Mouse (Mus musculus): ENCODE measurements around the gene Aldob. TPM values are rescaled to one million over a fixed set of nuclear protein-coding genes. Genes with fewer than 3 reads are reported as not detected.

Aldob gene
- polyA plus RNA-seq (2012; fragmentation: generic; extraction: Trizol) = not detected

DNA sequence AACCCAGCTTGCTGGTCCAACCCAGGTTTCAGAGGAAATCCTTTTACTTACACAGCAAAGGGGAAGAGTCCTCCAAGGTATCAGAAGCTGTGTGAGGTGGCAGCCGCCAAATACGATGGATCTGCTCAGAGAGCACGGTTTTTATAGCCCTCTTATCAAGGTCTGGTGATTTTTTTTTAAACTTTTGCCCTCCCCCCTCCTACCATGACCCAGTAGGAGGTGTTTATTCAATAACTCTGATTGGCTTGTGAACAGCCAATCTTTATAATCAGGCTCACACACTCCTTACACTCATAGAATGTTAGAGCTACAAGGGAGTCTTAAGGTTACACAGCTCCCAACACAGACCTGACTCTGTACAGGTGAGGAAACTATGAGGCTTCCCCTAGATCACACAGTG lies at the start of gene Aldob:
Aldob (minus strand) TSS at position 164 of the 400 bp plus-strand sequence.
- Histone ChIP-seq H3K4me2 (ENCODE audit: low read depth) (no peak within 1 kb of the TSS), H3K79me2 (ENCODE audit: control insufficient read depth, insufficient read depth) (no peaks in the 10 kb centered on the region), H3K4me3 (no peak within 1 kb of the TSS), H3K36me3 (ENCODE audit: control insufficient read depth, insufficient read depth) (no peaks in the 10 kb centered on the region), H3K27me3 (ENCODE audit: control insufficient read depth, insufficient read depth, insufficient read length) (no peaks in the 10 kb centered on the region), H3ac (ENCODE audit: control insufficient read depth, insufficient read length) (no peak within 1 kb of the TSS)
- TF ChIP-seq MYOD1 (IDR thresholded peaks at IDR 0.05; ENCODE audit: control insufficient read depth in 1 of 3, insufficient read length in 2 of 3, low read depth in 2 of 3) (no peak), TCF3 (IDR thresholded peaks at IDR 0.05; ENCODE audit: insufficient read length, low read depth) (no peak), MYOG (IDR thresholded peaks at IDR 0.05; ENCODE audit: control insufficient read depth in 1 of 3, insufficient read depth in 1 of 3, insufficient read length in 2 of 3, low read depth in 2 of 3) (no peak), CEBPB (IDR thresholded peaks at IDR 0.05; ENCODE audit: insufficient read depth, poor library complexity, severe bottlenecking) (no peak), POLR2AphosphoS2 (IDR thresholded peaks at IDR 0.05; ENCODE audit: insufficient read length, low read depth) (no peak)

DNA sequence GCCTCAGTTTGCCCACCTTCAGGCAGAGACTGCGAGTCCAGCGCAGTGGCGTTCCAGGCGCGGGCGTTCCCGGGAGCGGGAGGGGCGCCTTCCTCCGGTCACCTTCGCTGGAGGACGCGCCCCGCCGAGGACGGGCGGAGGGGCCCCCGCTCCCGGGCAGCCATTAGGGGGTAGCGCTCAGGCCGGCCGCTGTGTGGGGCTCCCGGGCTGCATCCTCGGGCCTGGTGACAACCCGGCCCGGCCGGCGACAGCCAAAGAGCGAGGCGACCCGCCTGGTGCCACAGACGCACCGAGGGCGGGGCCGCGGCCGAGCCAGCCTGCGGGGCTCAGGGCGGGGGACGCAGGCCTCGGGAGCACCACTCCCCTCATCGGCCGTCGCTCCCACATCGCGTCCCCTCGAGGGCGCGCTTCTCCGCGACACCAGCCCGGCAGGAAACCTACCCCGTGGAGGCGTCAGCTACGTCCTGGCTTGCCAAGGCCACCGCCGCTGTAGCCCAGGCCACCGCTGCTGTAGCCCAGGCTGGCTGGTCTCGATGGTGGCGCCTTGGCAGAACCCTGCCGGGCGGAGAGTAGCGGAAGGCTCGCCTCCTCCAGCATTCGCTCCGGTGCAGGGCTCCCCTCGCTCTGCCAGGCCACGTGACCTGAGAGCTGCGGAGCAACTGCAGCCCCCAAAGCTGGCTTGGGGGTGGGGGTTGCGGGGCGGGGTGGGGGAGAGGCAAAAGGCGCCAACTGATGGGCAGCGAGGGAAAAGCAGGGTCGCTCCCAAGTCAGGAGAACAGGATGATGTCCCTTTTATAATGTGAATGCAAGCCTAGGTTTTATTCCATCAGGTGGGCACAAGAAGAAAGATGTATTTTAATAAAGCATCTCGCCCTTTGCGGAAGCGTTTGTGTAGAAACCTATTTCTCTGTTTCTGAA lies 48.1 kb upstream of the Aldob start, which contains the start of gene Tmem246:
Tmem246 (minus strand) TSS at position 694 of the 918 bp plus-strand sequence.
- H3K27me3 ChIP-seq (ENCODE audit: control insufficient read depth, insufficient read depth, insufficient read length) = peaks cover 17% of the 10 kb centered on the region
- H3K4me2 ChIP-seq (ENCODE audit: low read depth) = peak within 1 kb of the TSS; percentile 48
- peak within 1 kb of the TSS; percentile 33 for H3ac ChIP-seq (ENCODE audit: control insufficient read depth, insufficient read length)
- H3K36me3 ChIP-seq (ENCODE audit: control insufficient read depth, insufficient read depth) = no peaks in the 10 kb centered on the region
- no peaks in the 10 kb centered on the region for H3K79me2 ChIP-seq (ENCODE audit: control insufficient read depth, insufficient read depth)
- peak in 1 of 3 experiments; percentile 6 for TF ChIP-seq MYOG (IDR thresholded peaks at IDR 0.05; ENCODE audit: control insufficient read depth in 1 of 3, insufficient read depth in 1 of 3, insufficient read length in 2 of 3, low read depth in 2 of 3)
- no peak for TF ChIP-seq SRF (IDR thresholded peaks at IDR 0.05; ENCODE audit: control insufficient read depth, insufficient read length, low read depth)
- H3K4me3 ChIP-seq = peak within 1 kb of the TSS; percentile 9

DNA sequence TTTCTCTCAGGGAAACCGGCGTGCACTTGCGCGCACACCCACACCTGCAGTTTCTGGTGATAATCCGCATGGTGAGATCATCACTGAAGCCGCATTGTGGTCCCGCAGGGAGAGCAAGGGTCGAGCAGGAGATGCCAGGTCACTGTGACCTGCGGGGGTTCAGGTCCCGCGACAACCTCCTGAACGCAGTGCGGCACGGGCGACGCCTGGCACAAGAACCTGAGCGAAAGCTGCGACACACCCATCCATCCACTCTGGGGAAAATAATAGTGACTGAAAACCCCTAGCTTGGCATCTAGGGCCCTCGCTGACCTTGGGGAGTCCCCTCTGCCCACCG lies 47.5 kb upstream of the Aldob start:
- H3K4me2 ChIP-seq (ENCODE audit: low read depth) = peak overlapping the region; percentile 48
- H3K36me3 ChIP-seq (ENCODE audit: control insufficient read depth, insufficient read depth) = no peaks in the 10 kb centered on the region
- H3K79me2 ChIP-seq (ENCODE audit: control insufficient read depth, insufficient read depth) = no peaks in the 10 kb centered on the region
- H3K27me3 ChIP-seq (ENCODE audit: control insufficient read depth, insufficient read depth, insufficient read length) = peaks cover 12% of the 10 kb centered on the region
- peak overlapping the region; percentile 9 for H3K4me3 ChIP-seq
- TF ChIP-seq MYOD1 (IDR thresholded peaks at IDR 0.05; ENCODE audit: control insufficient read depth in 1 of 3, insufficient read length in 2 of 3, low read depth in 2 of 3) (no peak), POLR2AphosphoS2 (IDR thresholded peaks at IDR 0.05; ENCODE audit: insufficient read length, low read depth) (no peak), USF1 (IDR thresholded peaks at IDR 0.05; ENCODE audit: low read depth) (no peak), REST (IDR thresholded peaks at IDR 0.05; ENCODE audit: insufficient read depth, insufficient read length) (no peak), MYOG (IDR thresholded peaks at IDR 0.05; ENCODE audit: control insufficient read depth in 1 of 3, insufficient read depth in 1 of 3, insufficient read length in 2 of 3, low read depth in 2 of 3) (no peak), SRF (IDR thresholded peaks at IDR 0.05; ENCODE audit: control insufficient read depth, insufficient read length, low read depth) (no peak), TCF3 (IDR thresholded peaks at IDR 0.05; ENCODE audit: insufficient read length, low read depth) (no peak), E2F4 (IDR thresholded peaks at IDR 0.05; ENCODE audit: insufficient read depth) (no peak), TCF12 (IDR thresholded peaks at IDR 0.05; ENCODE audit: insufficient read depth, poor library complexity, severe bottlenecking) (no peak), POLR2A (IDR thresholded peaks at IDR 0.05; ENCODE audit: insufficient read length, low read depth) (no peak), MAX (IDR thresholded peaks at IDR 0.05; ENCODE audit: low read depth) (no peak), CEBPB (IDR thresholded peaks at IDR 0.05; ENCODE audit: insufficient read depth, poor library complexity, severe bottlenecking) (no peak)
- peak overlapping the region; percentile 33 for H3ac ChIP-seq (ENCODE audit: control insufficient read depth, insufficient read length)

DNA sequence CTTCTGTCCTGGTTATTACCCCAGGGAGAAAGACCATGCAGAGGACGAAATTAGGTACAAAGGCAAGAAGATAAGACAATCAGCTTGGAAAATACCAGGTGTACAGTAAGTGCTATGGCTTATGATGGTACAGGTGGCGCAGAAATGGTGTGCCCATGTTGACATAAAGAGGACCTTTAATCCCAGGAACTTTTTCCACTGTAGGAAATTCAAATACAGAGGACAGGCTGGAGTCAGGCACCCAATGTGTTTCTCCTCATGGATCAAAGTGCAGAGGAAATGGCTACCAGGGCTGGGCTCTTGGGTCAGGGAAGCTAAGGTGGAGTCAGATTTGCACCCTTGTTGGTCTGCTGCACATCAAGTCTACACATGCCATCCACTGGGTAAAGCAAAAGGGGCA lies 40.8 kb upstream of the Aldob start:
- no peak overlapping the region for H3K4me3 ChIP-seq
- H3K4me2 ChIP-seq (ENCODE audit: low read depth) = no peak overlapping the region
- no peaks in the 10 kb centered on the region for H3K36me3 ChIP-seq (ENCODE audit: control insufficient read depth, insufficient read depth)
- H3K27me3 ChIP-seq (ENCODE audit: control insufficient read depth, insufficient read depth, insufficient read length) = peaks cover 7% of the 10 kb centered on the region
- no peaks in the 10 kb centered on the region for H3K79me2 ChIP-seq (ENCODE audit: control insufficient read depth, insufficient read depth)
- H3ac ChIP-seq (ENCODE audit: control insufficient read depth, insufficient read length) = no peak overlapping the region
- TF ChIP-seq MYOG (IDR thresholded peaks at IDR 0.05; ENCODE audit: control insufficient read depth in 1 of 3, insufficient read depth in 1 of 3, insufficient read length in 2 of 3, low read depth in 2 of 3) = no peak
- TF ChIP-seq MYOD1 (IDR thresholded peaks at IDR 0.05; ENCODE audit: control insufficient read depth in 1 of 3, insufficient read length in 2 of 3, low read depth in 2 of 3) = no peak
- no peak for TF ChIP-seq SRF (IDR thresholded peaks at IDR 0.05; ENCODE audit: control insufficient read depth, insufficient read length, low read depth)
- no peak for TF ChIP-seq REST (IDR thresholded peaks at IDR 0.05; ENCODE audit: insufficient read depth, insufficient read length)
- no peak for TF ChIP-seq POLR2AphosphoS2 (IDR thresholded peaks at IDR 0.05; ENCODE audit: insufficient read length, low read depth)
- TF ChIP-seq TCF12 (IDR thresholded peaks at IDR 0.05; ENCODE audit: insufficient read depth, poor library complexity, severe bottlenecking) = no peak
- TF ChIP-seq POLR2A (IDR thresholded peaks at IDR 0.05; ENCODE audit: insufficient read length, low read depth) = no peak
- no peak for TF ChIP-seq CEBPB (IDR thresholded peaks at IDR 0.05; ENCODE audit: insufficient read depth, poor library complexity, severe bottlenecking)
- TF ChIP-seq MAX (IDR thresholded peaks at IDR 0.05; ENCODE audit: low read depth) = no peak
- TF ChIP-seq TCF3 (IDR thresholded peaks at IDR 0.05; ENCODE audit: insufficient read length, low read depth) = no peak
- TF ChIP-seq E2F4 (IDR thresholded peaks at IDR 0.05; ENCODE audit: insufficient read depth) = no peak
- TF ChIP-seq USF1 (IDR thresholded peaks at IDR 0.05; ENCODE audit: low read depth) = no peak

DNA sequence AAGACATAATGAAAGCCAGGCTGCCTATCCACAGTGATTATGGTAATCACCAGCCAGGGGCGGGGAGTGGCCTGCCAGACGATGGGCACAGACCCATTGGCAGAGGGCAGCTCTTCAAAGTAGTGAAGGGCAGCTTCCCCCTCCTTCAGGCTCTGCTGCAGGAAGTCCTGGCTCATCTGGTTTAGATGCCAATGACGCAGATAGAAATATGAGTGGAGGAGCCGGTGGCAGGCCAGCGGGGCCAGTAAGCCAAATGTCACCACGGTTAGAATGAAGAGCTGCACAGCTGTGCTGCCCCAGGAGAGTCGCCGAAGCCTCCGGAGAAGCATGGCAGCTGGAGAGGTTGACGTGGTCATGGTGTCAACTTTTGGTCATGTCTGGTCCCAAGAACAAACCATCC lies 37.5 kb upstream of the Aldob start:
- no peaks in the 10 kb centered on the region for H3K36me3 ChIP-seq (ENCODE audit: control insufficient read depth, insufficient read depth)
- H3K4me3 ChIP-seq = no peak overlapping the region
- no peak overlapping the region for H3ac ChIP-seq (ENCODE audit: control insufficient read depth, insufficient read length)
- H3K4me2 ChIP-seq (ENCODE audit: low read depth) = no peak overlapping the region
- H3K27me3 ChIP-seq (ENCODE audit: control insufficient read depth, insufficient read depth, insufficient read length) = peaks cover 7% of the 10 kb centered on the region
- peak in 2 of 3 experiments; percentile 37 to 71 for TF ChIP-seq MYOD1 (IDR thresholded peaks at IDR 0.05; ENCODE audit: control insufficient read depth in 1 of 3, insufficient read length in 2 of 3, low read depth in 2 of 3)
- no peak for TF ChIP-seq POLR2AphosphoS2 (IDR thresholded peaks at IDR 0.05; ENCODE audit: insufficient read length, low read depth)
- TF ChIP-seq MYOG (IDR thresholded peaks at IDR 0.05; ENCODE audit: control insufficient read depth in 1 of 3, insufficient read depth in 1 of 3, insufficient read length in 2 of 3, low read depth in 2 of 3) = peak in 2 of 3 experiments; percentile 60 to 66
- H3K79me2 ChIP-seq (ENCODE audit: control insufficient read depth, insufficient read depth) = no peaks in the 10 kb centered on the region

Measured in myocyte (in vitro differentiated cells).